8 mouse cellular contexts compared by ENCODE assay signal in genomic region chr8:46470792-46471781, GRCm38 (mm10). TPM values are rescaled to one million over a fixed set of nuclear protein-coding genes. Genes with fewer than 3 reads are reported as not detected.
DNase-seq lines count a peak whose midpoint lies in the region; ATAC-seq and TF ChIP-seq lines count a peak whose summit lies in the region.

TSS of gene Acsl1 (plus strand) at chr8:46471037.

- TF ChIP-seq POLR2A in olfactory bulb, adult 2 months (IDR thresholded peaks at IDR 0.05; ENCODE audit: insufficient read depth, low read depth, low read length): peak; percentile 58
- no peak for TF ChIP-seq POLR2A in thymus, adult 2 months (IDR thresholded peaks at IDR 0.05; ENCODE audit: control insufficient read depth, extremely low read depth, insufficient read depth, low read length, poor library complexity)

- H3K9ac ChIP-seq in forebrain, embryonic 14.5 days (ENCODE audit: low read length): peak within 1 kb of the TSS; percentile 75

- H3K9me3 ChIP-seq in forebrain, embryonic 14.5 days (replicated peaks; ENCODE audit: control insufficient read depth, low read length): no peaks in the 10 kb centered on the region

- H3K4me3 ChIP-seq in forebrain, embryonic 14.5 days (ENCODE audit: low read depth, low read length): peak within 1 kb of the TSS; percentile 73
- peak within 1 kb of the TSS; percentile 81 for H3K4me3 ChIP-seq in olfactory bulb, adult 2 months (ENCODE audit: insufficient read depth, low read depth, low read length)
- H3K4me3 ChIP-seq in thymus, adult 2 months (ENCODE audit: control insufficient read depth, insufficient read depth, low read length): peak within 1 kb of the TSS; percentile 74

- peak; percentile 100 for DNase-seq in ES-CJ7 (ENCODE audit: low read depth, low spot score)
- DNase-seq in forebrain, embryonic 14.5 days (ENCODE audit: low spot score): peak; percentile 96
- DNase-seq in heart, postnatal 14 days: peak; percentile 98 to 99
- DNase-seq in layer of hippocampus, adult 11-12 months (ENCODE audit: low spot score): peak; percentile 98
- DNase-seq in lung, adult 18-20 months: peak; percentile 100
- peak; percentile 97 for DNase-seq in thymus, adult 2 months

- H3K27me3 ChIP-seq in forebrain, embryonic 14.5 days (replicated peaks; ENCODE audit: control insufficient read depth, insufficient read depth, low read length): peaks cover 7% of the 10 kb centered on the region; the same call in 1 of the 2 replicates
- H3K27me3 ChIP-seq in thymus, adult 2 months (ENCODE audit: control insufficient read depth, insufficient read depth, low read length): no peaks in the 10 kb centered on the region

- intact Hi-C loops in heart, postnatal 14 days (cut with DNase I): loop anchor here (5.0 kb wide), 1 partner anchor 76 kb away; no protein-coding TSS in a partner anchor

- H3K4me1 ChIP-seq in forebrain, embryonic 14.5 days (ENCODE audit: control insufficient read depth, insufficient read depth, low read length): 0 out of 2 replicates have a peak, but pooled peaks cover 3% of the 10 kb centered on the region
- peaks cover 3% of the 10 kb centered on the region; the same call in 1 of the 2 replicates for H3K4me1 ChIP-seq in olfactory bulb, adult 2 months (ENCODE audit: control insufficient read depth, insufficient read depth, low read length)
- H3K4me1 ChIP-seq in thymus, adult 2 months (replicated peaks; ENCODE audit: control insufficient read depth, insufficient read depth, low read length): peaks cover 5% of the 10 kb centered on the region

- 0 out of 2 replicates have a peak, but pooled peaks have one; percentile 8 for TF ChIP-seq CTCF in olfactory bulb, adult 2 months (IDR thresholded peaks at IDR 0.05; ENCODE audit: insufficient read depth, low read depth, low read length)
- TF ChIP-seq CTCF in thymus, adult 2 months (IDR thresholded peaks at IDR 0.05; ENCODE audit: borderline replicate concordance, control insufficient read depth, extremely low read depth, insufficient read depth, low read length, poor library complexity): peak; percentile 8; the same call in 1 of the 2 replicates

- under 1% methylated on average over 92 of the region's 106 CpGs for WGBS in forebrain, embryonic 14.5 days
- under 1% methylated on average over 99 of the region's 106 CpGs for WGBS in olfactory bulb, adult 2 months
- under 1% methylated on average over 101 of the region's 106 CpGs for WGBS in thymus, adult 2 months

- H3K4me2 ChIP-seq in forebrain, embryonic 14.5 days (ENCODE audit: low read length): peak within 1 kb of the TSS; percentile 80

- peak within 1 kb of the TSS; percentile 72 for H3K27ac ChIP-seq in forebrain, embryonic 14.5 days (ENCODE audit: low read depth, low read length)
- H3K27ac ChIP-seq in olfactory bulb, adult 2 months (ENCODE audit: insufficient read depth, low read depth, low read length): peak within 1 kb of the TSS; percentile 70
- no peak within 1 kb of the TSS for H3K27ac ChIP-seq in thymus, adult 2 months (ENCODE audit: control insufficient read depth, insufficient read depth, low read length)

- peak; percentile 79 for ATAC-seq in cerebellum, adult (ENCODE audit: insufficient number of reproducible peaks, low FRiP score, low TSS enrichment)
- peak; percentile 95 for ATAC-seq in forebrain, embryonic 14.5 days

- H3K36me3 ChIP-seq in forebrain, embryonic 14.5 days (ENCODE audit: control insufficient read depth, insufficient read depth, low read length): no peaks in the 10 kb centered on the region
- no peaks in the 10 kb centered on the region for H3K36me3 ChIP-seq in thymus, adult 2 months (ENCODE audit: control insufficient read depth, insufficient read depth, low read length)

RNA-seq across cellular contexts. Expression of gene Acsl1, which starts in this region (rescaled TPM):
- 8.8 and 10.0 TPM in 2 replicates for polyA plus RNA-seq in forebrain, embryonic 14.5 days (2014; fragmentation: Nextera tagmentation; extraction: Ambion mirVana)
- 100 to 1,000 TPM; 846 to 852 TPM for total RNA-seq in heart, postnatal 14 days (2021)
- polyA plus RNA-seq in olfactory bulb, adult 2 months (2012; ENCODE audit: insufficient read depth, insufficient read length, low replicate concordance, missing spikeins): not detected in 2 replicates
- 31.2 TPM in 2 replicates for polyA plus RNA-seq in thymus, adult 2 months (2012; rRNA removed)
